Mouse (Mus musculus) midbrain, embryonic 16.5 days (tissue): ENCODE data around the gene Gnaz. TPM values are rescaled to one million over a fixed set of nuclear protein-coding genes. Genes with fewer than 3 reads are reported as not detected.

Source experiments
- ATAC-seq: fragments of 200-750 bp; cut with Nextera tagmentation; 2 replicates; pipeline ENCODE4 v1.8.0; 2017; ENCODE audit warnings: moderate TSS enrichment
- H3K27ac ChIP-seq: fragments of 300-500 bp; sonication (generic); 2 replicates; pipeline ENCODE4 v1.5.1; 2014; ENCODE audit warnings: mild to moderate bottlenecking, low read length, mixed read lengths
- H3K27me3 ChIP-seq: fragments of 300-500 bp; sonication (generic); 2 replicates; pipeline ENCODE4 v1.6.1; 2014; ENCODE audit warnings: low read depth, low read length, mixed read lengths; ENCODE audit not compliant: control insufficient read depth, insufficient read depth
- H3K36me3 ChIP-seq: fragments of 300-500 bp; sonication (generic); 2 replicates; pipeline ENCODE4 v1.6.1; 2014; ENCODE audit warnings: mild to moderate bottlenecking, low read length, moderate library complexity, mixed read lengths; ENCODE audit not compliant: control insufficient read depth, insufficient read depth
- H3K4me1 ChIP-seq: fragments of 300-500 bp; sonication (generic); 2 replicates; pipeline ENCODE4 v1.6.1; 2014; ENCODE audit warnings: mild to moderate bottlenecking, low read length, mixed read lengths; ENCODE audit not compliant: control insufficient read depth, insufficient read depth
- H3K4me2 ChIP-seq: fragments of 300-500 bp; sonication (generic); 2 replicates; pipeline ENCODE4 v1.6.1; 2014; ENCODE audit warnings: mild to moderate bottlenecking, low read length, mixed read lengths
- H3K4me3 ChIP-seq: fragments of 300-500 bp; sonication (generic); 2 replicates; pipeline ENCODE4 v1.5.1; 2014; ENCODE audit warnings: low read depth, mild to moderate bottlenecking, low read length, moderate library complexity, mixed read lengths
- H3K9ac ChIP-seq: fragments of 300-500 bp; sonication (generic); 2 replicates; pipeline ENCODE4 v1.6.1; 2014; ENCODE audit warnings: low read depth, low read length, mixed read lengths
- H3K9me3 ChIP-seq: fragments of 300-500 bp; sonication (generic); replicated peaks from 2 replicates; pipeline ENCODE4 v1.6.1; 2014; ENCODE audit warnings: mild to moderate bottlenecking, low read length, mixed read lengths; ENCODE audit not compliant: control insufficient read depth, poor library complexity, severe bottlenecking
- WGBS: fragments of 180-500 bp; shearing (Covaris S2); extraction: QIAGEN DNeasy Blood & Tissue Kit; methylation state at CpG from one replicate; pipeline ENCODE4 v1.1.7; 2014; 5-methylcytosine and 5-hydroxymethylcytosine counted together
- polyA plus RNA-seq: library from polyadenylated mRNA; unstranded; fragments of >200 nt; fragmentation: Nextera tagmentation; extraction: Ambion mirVana; gene quantifications from 2 replicates; pipeline ENCODE4 v1.2.1, GENCODE M21; 2015

The Gnaz gene
- polyA plus RNA-seq, 1 experiment from 2014 or later, result 103 TPM

DNA sequence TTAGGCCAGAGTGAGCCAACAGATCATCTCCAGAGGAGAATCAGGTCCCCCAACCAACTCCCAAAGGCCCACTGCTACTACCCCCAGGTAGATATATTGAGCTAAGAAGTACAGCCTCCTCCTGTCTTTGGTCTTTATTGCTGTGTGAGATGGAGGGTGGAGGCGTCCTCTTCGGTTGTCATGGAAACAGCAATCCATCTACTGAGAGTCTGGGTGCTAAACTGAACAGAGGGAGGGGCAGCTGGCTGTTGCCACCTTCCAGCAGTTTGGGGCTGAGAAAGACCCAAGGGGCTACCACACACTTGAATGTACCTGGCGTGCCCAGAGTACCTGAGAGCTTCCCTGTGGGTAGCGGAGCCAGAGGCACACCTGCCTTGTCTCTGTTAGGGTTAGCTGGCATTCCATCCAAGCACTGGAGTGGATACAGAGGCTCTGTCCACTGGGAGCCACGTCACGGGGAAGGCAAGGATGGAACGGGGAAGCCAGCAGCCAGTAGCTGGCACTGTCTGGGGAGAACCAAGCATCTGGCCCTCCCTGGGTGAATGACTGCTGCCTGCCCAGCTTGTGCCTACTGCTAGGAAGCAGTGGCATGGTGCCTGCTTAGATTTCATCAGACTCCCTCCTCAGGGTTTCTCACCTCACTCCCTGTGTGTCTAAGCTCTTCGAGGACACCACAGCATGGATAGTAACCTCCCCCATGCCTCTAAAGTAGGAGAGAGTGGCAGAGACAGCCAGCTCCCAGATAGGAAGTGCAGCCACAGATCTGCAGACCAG is 40.1 kb downstream of the Gnaz start:
- H3K27ac ChIP-seq, result no peak overlapping the region
- H3K9me3 ChIP-seq, result no peaks in the 10 kb centered on the region
- ATAC-seq, result peak; percentile 19; the same call in 1 of the 2 replicates
- H3K36me3 ChIP-seq, result no peaks in the 10 kb centered on the region
- no peak overlapping the region for H3K4me3 ChIP-seq
- H3K27me3 ChIP-seq, result no peaks in the 10 kb centered on the region
- no peak overlapping the region for H3K9ac ChIP-seq
- 46% methylated on average over 8 of the region's 8 CpGs for WGBS
- H3K4me2 ChIP-seq, result no peak overlapping the region
- H3K4me1 ChIP-seq, result peaks cover 24% of the 10 kb centered on the region

DNA sequence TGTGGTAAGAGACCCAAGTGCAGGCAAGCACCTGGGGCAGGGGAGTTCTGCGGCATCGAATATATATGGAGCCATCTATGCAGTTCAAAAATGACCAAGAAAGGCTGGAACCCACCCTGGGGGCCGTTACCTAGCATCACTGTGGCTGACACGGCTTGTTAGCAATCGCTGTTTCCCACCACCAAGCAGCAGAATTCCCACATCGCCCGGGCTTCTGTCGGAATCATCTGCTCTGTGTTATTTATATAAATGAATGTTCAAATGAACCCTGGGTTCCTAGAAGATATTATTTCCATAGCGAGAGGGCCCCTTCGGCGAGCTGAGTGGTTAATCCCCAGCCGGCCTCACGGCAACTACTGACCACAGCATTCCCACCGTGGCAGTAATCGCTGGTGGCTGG is 43.7 kb downstream of the Gnaz start:
- Histone ChIP-seq H3K9me3 (no peaks in the 10 kb centered on the region), H3K27ac (no peak overlapping the region)
- ATAC-seq, result no peak

DNA sequence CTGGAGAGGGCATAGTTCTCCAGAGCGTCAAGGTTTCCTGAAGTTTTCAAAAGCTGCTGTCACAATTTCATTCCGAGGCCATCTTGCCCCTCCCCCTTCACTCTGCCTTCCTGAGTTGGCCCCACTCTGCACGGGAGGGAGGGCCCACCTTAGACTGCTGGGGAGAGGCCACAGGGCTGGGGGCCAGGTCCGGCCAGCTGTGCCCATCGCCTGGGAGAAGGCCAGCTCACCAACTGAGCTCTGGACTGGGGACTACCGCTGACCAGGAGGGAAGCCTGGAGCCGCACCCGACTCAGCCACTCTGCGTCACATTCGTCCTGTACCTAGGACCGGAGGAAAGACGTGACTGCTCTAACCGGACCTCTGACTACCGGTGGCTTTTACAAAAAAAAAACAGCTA is 48.5 kb downstream of the Gnaz start:
- no peak for ATAC-seq
- Histone ChIP-seq H3K27me3 (no peaks in the 10 kb centered on the region), H3K9ac (no peak overlapping the region), H3K9me3 (no peaks in the 10 kb centered on the region), H3K4me3 (no peak overlapping the region), H3K4me1 (0 out of 2 replicates have a peak, but pooled peaks cover 6% of the 10 kb centered on the region), H3K36me3 (peaks cover 9% of the 10 kb centered on the region), H3K27ac (no peak overlapping the region), H3K4me2 (no peak overlapping the region)
- WGBS, result 75% methylated on average over 14 of the region's 14 CpGs

More for the DNA sequence above, 43.7 kb downstream of the Gnaz start:
- peaks cover 4% of the 10 kb centered on the region; the same call in 1 of the 2 replicates for H3K36me3 ChIP-seq
- 70% methylated on average over 15 of the region's 15 CpGs for WGBS
- peaks cover 24% of the 10 kb centered on the region for H3K4me1 ChIP-seq
- no peaks in the 10 kb centered on the region for H3K27me3 ChIP-seq
- H3K4me2 ChIP-seq, result no peak overlapping the region
- H3K9ac ChIP-seq, result no peak overlapping the region
- no peak overlapping the region for H3K4me3 ChIP-seq

DNA sequence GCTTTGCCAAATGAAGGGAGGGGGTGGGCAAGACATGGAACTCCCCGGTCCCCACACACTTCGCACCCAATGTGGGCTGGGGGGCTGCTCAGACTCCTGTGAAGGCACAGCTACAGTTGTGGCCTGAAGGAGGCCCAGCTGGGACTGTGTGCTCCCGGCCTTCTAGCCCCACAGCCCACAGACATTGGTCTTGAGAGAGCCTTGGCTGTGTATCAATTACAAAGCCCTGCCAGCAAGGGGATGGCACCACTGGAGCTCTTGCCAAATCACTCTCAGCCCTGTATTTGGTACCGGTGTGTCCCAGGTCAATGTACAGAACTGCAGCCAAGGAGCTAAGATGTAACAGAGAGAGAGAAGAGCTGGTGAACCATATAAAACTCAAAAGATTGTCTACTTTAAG is 49.5 kb downstream of the Gnaz start:
- Histone ChIP-seq H3K4me3 (no peak overlapping the region), H3K9me3 (no peaks in the 10 kb centered on the region), H3K9ac (no peak overlapping the region), H3K36me3 (peaks cover 9% of the 10 kb centered on the region), H3K27me3 (no peaks in the 10 kb centered on the region), H3K27ac (no peak overlapping the region), H3K4me1 (no peaks in the 10 kb centered on the region), H3K4me2 (no peak overlapping the region)
- ATAC-seq, result no peak
- WGBS, result 76% methylated on average over 4 of the region's 4 CpGs

DNA sequence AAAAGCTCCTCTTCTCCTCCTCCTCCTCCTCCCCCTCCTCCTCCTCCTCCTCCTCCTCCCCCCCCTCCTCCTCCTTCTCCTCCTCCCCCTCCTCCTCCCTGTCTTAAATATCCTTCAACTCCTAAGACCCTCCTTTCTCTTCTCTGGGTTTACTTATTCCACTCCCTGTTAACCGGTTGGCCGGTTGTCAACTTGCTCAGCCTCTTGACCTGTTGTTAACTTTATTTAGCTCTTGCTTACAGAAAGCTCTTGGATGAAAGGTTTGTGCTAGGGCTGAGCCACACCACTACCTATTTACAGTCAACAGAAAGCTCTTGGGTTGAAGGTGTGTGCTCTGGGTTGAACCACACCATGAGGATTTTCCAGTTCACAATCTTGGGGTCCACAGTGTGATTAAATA is 53.3 kb downstream of the Gnaz start:
- 41% methylated on average over 2 of the region's 2 CpGs for whole genome bisulfite sequencing
- no peaks in the 10 kb centered on the region for H3K9me3 ChIP-seq
- H3K27me3 ChIP-seq, result no peaks in the 10 kb centered on the region
- no peak overlapping the region for H3K4me3 ChIP-seq
- peaks cover 9% of the 10 kb centered on the region for H3K36me3 ChIP-seq
- no peak for ATAC-seq
- H3K27ac ChIP-seq, result no peak overlapping the region
- no peak overlapping the region for H3K4me2 ChIP-seq
- H3K9ac ChIP-seq, result no peak overlapping the region
- no peaks in the 10 kb centered on the region for H3K4me1 ChIP-seq

DNA sequence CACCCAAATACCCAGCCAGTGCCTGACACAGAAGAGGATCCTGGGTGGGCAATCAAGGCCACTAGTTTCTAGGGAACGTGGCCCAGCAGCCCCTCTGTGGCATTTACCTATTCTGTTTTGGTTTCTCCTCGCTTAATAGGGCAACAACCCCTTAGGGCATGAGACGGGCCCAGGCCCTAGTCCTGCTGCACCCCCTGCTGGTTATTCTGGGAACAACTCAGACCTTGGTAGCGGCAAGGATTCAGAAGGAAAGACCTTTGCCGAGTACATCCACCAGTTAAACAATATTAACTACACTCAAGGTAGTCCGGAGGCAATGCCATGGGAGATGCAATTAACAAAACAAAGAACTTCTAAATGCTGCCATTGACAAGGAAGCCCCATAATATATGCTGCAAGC is 54.2 kb downstream of the Gnaz start:
- no peak overlapping the region for H3K4me3 ChIP-seq
- no peaks in the 10 kb centered on the region for H3K9me3 ChIP-seq
- H3K36me3 ChIP-seq, result peaks cover 5% of the 10 kb centered on the region; the same call in 1 of the 2 replicates
- no peak overlapping the region for H3K4me2 ChIP-seq
- H3K9ac ChIP-seq, result no peak overlapping the region
- WGBS, result 14% methylated on average over 6 of the region's 6 CpGs
- peak; percentile 26; the same call in 1 of the 2 replicates for ATAC-seq
- H3K27me3 ChIP-seq, result no peaks in the 10 kb centered on the region
- H3K4me1 ChIP-seq, result no peaks in the 10 kb centered on the region
- H3K27ac ChIP-seq, result no peak overlapping the region

DNA sequence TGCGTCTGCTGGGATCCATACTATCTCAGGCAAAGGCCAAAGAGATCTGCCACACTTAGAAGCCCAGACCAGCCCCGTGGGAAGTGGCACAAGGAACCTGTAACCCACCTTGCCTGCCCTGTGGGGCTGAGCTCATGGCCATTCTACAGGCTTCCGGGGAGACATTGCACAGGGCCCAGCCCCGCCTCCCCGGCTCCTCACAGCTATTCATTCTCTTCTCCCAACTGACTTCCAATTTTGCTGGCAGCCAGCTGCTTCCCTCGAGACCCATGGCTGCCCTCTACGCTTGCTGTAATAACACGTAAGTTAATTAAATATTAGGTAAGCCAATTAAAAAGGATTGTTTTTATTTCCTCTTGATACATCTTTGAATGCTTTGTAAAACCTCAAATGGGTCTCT is 59.5 kb downstream of the Gnaz start:
- peaks cover 3% of the 10 kb centered on the region for H3K4me1 ChIP-seq
- ATAC-seq, result no peak
- no peak overlapping the region for H3K4me3 ChIP-seq
- no peaks in the 10 kb centered on the region for H3K27me3 ChIP-seq
- H3K9me3 ChIP-seq, result no peaks in the 10 kb centered on the region
- no peak overlapping the region for H3K9ac ChIP-seq
- 52% methylated on average over 8 of the region's 8 CpGs for WGBS
- H3K27ac ChIP-seq, result no peak overlapping the region
- no peak overlapping the region for H3K4me2 ChIP-seq
- H3K36me3 ChIP-seq, result no peaks in the 10 kb centered on the region

DNA sequence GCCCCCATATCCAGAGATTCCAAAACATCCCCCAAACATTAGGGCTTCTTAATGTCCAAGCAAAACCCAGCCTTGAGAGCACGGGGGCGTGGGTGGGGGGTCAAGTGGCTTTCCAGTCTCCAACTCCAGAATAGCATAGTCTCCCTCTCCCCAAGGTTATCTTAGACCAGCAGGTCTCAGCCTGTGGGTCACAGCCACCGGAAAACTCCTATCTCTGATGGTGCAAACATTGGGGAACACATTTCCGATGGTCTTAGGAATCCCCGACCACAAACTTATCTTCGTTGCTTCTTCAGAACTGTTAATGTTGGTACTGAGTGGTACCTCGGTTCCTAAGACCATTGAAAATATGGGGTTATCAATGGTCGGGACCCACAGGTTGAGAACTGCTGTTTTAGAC is 61.8 kb downstream of the Gnaz start:
- H3K4me3 ChIP-seq, result no peak overlapping the region
- no peak overlapping the region for H3K27ac ChIP-seq
- no peaks in the 10 kb centered on the region for H3K27me3 ChIP-seq
- ATAC-seq, result no peak
- no peak overlapping the region for H3K9ac ChIP-seq
- no peak overlapping the region for H3K4me2 ChIP-seq
- H3K36me3 ChIP-seq, result no peaks in the 10 kb centered on the region
- H3K9me3 ChIP-seq, result no peaks in the 10 kb centered on the region
- peaks cover 17% of the 10 kb centered on the region for H3K4me1 ChIP-seq
- WGBS, result 93% methylated on average over 8 of the region's 8 CpGs

DNA sequence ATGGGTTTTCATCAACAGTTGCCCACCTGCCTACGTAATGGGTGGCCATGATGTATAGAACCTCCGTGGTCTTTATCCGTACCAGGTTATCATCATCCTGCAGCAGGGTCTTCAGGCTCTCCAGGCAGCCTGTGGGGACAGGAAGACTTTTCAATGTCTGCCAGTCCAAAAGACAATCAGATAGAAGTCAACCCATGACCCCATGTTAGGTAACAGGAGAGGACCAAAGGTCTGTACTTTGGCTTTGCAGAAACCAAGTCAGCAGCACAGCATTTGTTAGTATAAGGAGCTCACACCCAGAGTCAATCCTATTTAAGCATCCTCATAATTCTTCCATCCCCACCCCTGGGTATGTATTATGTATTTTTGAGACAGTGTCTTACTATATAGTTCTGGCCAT is 62.7 kb downstream of the Gnaz start:
- H3K4me1 ChIP-seq, result peaks cover 17% of the 10 kb centered on the region
- 93% methylated on average over 3 of the region's 3 CpGs for WGBS
- H3K36me3 ChIP-seq, result no peaks in the 10 kb centered on the region
- H3K27me3 ChIP-seq, result no peaks in the 10 kb centered on the region
- H3K9me3 ChIP-seq, result no peaks in the 10 kb centered on the region
- H3K27ac ChIP-seq, result no peak overlapping the region
- no peak overlapping the region for H3K4me3 ChIP-seq
- ATAC-seq, result no peak
- no peak overlapping the region for H3K4me2 ChIP-seq
- no peak overlapping the region for H3K9ac ChIP-seq
